Mouse (Mus musculus) cerebellum, postnatal 14 days (tissue): ENCODE results near the gene Cavin1.
A peak's percentile ranks its signal among the peaks of the same experiment; 100 is the strongest.

Experiments
- DNase-seq, 2 experiments: peaks; one replicate each; pipeline ENCODE4 v3.0.0; 2021; ENCODE audit warnings: mixed read lengths in 2 of 2

Gene Cavin1

DNA sequence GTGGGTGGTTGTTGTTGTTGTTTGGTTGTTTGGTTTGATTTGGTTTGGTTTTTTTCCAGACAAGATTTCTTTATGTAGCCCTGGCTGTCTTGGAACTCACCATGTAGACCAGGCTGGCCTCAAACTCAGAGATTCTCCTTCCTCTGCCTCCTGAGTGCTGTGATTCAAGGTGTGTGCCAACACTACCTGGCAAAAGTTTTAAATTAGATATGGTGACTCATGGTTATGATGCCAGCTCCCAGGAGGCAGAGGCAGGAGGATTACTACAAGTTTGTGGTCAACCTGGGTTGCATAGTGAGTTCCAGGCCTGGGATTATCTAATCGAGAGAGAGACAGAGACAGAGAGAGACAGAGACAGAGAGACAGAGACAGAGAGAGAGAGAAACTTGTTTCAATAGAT, 9.8 kb upstream of the Cavin1 start:
- no peak for DNase-seq

DNA sequence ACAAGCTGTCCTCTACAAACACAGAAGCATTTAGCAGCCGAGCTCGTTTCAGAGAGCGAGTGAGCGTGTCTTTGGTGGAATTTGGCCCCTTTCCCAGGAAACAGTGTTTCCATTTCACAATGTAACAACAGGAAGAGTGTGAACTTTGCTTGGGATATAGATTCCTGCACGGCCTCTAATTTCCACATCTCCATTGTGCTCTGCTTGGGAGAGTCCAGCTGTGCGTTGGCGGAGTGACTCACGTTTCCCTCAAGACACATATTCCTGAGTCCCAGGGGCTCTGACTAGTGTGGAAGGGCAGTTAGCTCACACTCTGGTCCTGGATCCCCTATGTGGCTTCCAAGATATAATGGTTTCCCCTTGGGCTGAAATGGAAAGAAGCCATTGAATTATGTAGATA, 9.2 kb upstream of the Cavin1 start:
- DNase-seq, result no peak

DNA sequence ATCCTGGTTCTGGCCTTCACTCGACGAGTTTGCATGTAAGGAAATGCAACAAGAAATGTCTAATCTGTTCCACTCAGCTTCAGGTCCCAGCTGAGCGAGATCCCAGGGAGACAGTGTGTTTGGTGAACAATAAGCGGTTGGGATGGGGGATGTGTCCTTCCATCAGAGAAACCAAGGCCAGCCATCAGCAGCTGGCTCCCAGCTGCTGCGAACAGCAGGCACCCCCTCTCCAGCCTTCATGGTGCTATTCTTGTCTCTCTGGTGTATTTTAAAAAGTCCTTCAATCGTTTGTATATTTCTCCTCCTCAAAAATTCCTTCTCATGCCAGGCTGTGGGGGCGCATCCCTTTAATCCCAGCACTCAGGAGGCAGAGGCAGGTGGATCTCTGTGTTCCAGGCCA, 4.6 kb upstream of the Cavin1 start:
- no peak for DNase-seq

DNA sequence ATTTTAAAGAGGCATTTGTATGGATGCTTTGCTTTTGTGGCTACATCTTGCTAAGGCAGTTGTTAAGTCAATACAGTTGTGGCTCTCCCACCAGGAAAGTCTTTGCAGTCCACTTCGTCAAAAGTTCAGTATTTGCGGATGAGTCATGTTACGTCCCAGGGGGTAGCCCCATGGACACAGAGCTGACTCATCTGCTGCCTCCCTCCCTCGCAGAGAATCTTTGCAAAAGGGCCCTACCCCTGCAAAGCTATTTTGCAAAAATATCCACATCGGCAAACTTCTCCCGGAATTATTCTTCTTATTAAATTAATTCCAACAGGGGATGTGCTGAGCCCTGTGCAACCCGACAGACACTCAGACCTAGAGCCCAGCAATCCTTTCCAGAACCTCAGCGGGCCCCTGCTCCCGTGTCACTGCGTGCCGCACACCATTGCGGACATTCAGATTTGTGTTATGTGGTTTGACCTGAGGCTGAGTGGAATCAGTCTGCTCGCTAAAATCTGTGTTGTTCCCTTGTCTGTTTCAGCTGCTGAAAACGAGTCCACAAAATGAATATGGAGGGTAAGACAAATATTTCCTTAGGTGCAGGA, 3.8 kb upstream of the Cavin1 start:
- DNase-seq, result no peak

DNA sequence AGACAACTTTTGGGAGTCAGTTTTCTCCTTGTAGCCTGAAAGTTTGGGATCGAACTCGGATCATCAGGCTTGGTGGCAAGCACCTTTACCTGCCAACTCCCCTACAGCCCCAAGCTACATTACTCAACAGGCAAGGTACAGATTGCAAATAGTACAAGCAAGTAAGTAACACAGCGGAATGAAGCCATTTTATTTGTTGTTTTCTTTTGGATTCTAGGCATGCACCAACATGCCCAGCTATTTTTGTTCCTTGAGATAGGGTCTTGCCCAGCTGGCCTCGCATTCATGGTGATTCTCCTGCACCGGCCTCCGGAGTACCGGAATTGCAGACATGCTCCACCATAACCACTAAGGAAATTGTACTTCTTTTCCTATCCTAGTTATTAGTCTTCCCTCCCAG, 2.6 kb upstream of the Cavin1 start:
- DNase-seq, result no peak

DNA sequence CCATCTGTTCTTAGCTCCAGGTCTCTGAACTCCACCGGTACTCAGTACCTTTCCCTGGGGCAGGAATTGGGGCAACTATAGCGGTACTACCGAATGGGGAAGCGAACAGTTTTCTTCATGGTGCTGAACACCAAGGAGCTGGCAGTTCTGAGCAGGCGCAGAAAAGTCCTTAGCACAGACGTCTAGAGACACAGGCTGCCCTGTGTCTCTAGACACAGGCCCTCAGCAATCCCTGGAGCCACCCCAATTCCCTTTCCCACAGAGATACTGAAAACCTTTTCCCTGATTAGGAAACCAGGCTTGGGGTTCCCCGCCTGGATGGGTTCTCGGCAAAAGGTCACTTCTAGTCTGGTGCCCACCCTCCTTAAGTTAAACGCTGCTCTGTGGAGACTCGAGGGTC, 768 bp upstream of the Cavin1 start:
- DNase-seq, result no peak

DNA sequence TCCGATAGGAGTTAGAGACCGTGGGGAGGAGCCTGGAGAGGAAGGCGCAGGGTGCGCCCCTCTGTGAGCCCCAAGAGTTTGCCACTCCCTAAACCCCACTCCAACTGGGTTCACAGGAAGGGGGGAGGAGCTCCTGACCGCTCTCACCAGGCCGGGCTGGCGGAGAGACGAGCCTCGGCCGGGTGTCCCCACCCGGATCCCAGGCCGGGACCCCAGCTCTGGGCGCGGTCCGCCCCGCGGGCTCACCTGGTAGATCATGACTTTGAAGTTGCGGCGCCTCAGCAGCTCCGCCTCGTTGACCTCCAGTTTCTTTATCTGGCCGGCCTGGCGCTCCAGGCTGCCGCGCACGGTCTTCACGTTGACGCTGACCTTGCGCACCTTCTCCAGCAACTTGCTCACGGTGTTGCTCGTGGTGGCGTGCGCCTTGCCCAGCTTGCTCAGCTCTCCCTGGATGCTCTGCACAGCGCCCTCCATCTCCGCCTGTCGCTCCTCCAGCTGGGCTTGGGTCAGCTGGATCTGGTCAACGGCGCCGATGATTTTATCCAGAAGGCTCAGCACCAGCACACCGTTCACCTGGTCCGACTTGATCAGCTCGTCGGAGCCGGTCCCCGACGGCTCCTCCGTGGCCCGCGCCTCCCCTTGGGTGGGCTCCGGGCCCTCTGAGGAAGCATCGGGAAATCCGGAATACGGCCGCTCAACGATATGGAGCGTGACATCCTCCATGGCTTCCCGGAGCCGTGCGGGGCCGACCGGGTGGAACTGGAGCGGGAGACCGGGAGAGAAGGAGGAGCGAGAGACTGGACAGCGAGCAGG, 737 bp downstream of the Cavin1 start:
- DNase-seq, result peak; percentile 21 to 27

DNA sequence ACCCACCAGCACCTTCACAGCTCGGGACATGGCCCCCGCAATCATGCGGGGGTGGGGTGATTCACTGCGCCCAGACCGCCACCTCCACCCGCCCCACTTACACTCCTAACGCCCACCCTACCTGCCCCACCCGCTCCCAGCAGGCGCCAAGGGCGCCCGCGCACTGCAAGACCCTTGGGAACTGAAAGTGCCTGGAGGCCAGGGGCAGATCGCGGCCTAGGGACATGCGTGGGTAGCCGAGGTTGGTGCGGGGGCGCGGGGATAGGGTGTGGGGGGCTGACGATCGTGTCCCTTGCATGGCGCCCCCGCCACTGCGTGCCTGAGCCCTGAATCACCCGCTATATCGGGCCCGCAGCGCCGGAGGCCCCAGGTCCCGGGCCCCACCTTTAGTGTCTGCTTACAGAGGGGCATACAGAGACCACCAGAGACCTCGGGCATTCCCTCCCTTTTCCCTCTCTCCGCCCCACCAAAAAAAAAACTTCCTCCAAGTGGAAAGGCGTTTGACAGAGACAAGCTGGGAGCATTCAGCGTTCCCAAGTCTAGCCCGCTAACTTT, 1.4 kb downstream of the Cavin1 start:
- DNase-seq, result no peak

DNA sequence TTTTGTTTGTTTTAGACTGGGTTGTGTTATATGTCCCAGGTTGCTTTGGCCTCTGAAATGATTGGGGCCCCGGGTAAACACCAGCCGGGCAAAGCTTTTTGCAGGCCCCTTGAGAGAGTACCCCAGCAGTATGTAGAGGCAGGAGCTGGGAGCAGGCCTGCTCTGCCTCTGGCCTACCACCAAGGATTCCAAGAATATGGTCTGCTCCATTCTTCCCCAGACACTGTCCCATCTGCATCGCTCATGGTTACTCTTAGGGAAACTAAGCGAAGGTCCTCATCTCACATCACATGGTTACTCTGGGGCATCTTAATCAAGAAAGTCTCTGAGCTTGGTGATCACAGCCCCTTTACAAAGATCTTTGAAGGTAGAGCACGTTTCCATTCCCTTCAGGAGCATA, 2.2 kb downstream of the Cavin1 start:
- no peak for DNase-seq

DNA sequence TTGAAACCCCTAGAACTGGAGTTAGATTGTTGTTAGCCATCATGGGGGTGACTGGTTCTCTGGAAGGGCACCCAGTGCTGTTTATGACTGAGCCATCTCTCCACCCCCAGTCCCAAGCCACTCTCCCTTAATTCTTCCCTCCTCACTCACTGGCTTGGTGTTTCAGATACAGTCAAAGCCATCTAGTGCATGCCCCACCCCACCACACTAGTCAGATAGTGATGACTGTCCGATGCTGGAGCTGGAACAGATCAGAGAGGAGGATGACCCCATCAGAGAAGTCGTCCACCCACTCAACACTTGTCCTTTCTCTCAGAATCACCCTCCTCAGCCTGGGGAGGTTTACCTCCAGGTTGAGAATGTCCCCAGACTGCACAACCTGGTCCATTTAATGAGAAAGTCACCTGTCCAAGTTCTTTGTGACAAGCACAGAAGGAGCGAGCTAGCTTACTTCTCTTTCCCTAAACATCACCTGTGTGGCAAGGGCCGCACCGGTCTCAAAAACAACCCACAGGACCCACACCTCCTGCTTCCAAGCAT, 2.7 kb downstream of the Cavin1 start:
- no peak for DNase-seq

DNA sequence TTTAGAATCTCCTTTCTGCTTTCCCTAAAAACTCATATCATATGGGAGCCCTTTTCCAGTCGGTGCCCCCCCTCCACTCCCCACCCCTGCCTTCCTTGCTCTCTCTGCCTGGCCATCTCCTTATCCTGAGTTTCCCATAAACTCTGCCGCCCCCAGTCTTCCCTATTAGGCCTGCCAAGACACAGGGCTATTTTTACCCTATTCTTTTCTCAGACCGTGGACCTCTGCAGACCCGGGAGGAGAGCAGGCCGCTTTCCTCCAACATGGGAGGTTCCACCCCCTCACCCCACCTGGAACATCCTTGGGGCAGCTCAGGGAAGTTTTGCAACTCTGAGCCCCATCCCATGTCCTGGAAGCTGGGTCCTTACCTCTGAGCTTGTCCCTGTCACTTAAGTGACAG, 3.3 kb downstream of the Cavin1 start:
- DNase-seq, result no peak

DNA sequence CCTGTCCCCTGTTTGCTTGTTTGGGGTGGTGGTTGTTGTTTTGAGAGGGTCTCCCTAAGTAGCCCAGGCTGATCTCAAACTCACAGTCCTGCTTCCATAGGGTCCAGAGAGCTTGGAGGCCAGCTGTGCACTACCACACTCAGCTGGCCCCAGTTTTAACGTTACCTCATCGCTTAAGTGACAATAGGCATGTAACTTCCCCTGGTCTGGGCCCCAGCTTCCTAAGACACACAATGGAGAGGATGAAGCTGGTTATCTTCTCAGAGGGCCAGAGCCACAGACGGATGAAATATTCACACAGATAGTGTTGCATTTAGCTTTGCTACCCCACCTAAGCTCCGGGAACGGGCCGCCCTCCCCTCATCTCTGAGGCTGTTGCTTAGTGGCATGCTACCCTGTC, 4.9 kb downstream of the Cavin1 start:
- DNase-seq, result no peak

DNA sequence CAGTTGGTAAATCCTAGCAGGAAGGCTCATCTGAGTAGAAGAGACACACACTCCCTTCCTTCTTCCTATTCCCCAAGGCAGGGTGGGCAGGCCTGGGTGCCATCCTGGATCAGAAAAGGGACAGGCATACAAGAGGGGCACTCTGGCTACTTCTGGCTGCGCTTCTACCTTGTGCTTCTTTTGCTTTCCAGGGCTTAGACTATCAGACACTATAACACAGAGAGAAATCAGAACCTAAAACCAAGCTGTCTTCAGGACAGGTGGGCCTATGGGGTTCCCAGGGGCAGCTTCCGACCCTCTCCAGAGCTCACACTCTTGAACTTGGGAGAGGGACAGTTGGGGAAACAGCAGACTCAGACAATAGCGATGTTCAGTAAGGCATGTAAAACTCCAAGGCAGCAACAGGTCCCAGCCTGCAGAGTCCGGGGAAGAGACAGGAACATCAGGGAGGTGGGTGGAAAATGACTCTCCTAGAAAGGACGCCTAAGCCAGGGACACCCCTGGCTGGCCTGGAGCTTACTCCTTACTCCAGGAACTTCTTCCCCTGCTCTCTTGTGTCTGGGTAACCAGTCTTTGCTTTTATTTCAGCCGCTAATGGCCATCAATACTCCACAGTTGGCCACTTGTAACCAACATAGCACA, 5.7 kb downstream of the Cavin1 start:
- no peak for DNase-seq

DNA sequence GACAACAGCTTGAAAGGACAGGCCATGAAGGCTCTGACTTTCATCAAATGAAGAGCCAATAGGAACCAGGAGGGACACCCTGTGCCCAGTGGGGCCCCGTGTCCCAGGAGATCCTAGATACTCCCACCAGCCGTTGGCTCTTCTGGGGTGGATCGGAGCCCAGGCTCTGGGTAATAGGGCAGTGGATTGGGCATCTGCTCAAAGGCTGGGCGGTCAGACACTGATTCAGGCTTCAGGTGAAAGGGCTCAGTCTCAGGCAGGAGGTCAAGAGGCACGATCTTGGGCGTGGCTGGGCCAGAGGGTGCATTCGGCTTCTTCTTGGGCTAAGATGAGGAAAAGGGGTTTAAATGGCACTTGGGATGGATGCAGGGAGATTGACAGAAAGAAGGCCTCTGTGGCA, 6.5 kb downstream of the Cavin1 start:
- no peak for DNase-seq

DNA sequence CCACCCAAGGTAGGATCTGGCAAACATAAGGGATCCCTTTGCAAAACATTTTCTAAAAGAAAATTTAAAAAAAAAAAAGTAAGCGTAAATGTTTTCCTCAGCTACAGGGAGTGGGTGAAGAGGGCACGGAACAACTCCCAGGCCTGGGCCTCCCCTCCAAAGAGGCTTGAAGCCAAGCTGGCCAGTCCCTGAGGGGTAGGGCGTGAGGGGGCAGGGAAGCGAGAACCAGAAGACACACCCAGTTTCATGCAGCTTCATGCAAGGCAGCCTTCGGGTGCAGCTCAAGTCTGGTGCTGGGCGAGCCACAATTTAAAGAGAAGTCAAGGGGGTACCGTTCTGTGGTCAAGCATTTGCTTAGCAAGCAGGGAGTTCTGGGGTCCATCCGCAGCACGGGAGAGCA, 7.0 kb downstream of the Cavin1 start:
- DNase-seq, result no peak

DNA sequence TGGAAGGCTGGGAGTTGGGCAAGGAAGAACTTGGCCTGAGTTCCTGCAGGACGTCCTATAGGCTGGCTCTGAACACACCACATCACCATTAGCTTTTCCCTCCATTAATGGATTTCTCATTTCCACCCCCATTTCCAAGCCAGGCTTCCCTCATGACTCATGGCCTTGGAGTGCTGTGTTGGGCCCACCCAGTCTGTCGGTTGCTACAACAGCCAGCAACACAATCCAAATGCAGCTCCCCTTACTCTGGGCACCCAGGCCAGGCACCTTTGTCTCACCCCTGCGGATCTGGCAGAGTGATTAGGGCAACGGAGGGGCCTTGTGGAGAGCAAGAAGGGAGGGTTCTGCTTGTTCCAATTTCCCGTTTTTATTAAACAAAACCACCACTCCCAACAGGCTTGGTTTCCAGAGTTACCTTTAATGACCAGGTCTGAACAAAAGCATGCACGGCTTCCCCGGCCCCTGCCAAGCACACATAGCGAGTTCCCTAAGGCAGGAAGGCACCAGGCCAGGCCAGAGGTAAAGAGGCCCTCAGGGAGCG, 8.2 kb downstream of the Cavin1 start:
- DNase-seq, result no peak

DNA sequence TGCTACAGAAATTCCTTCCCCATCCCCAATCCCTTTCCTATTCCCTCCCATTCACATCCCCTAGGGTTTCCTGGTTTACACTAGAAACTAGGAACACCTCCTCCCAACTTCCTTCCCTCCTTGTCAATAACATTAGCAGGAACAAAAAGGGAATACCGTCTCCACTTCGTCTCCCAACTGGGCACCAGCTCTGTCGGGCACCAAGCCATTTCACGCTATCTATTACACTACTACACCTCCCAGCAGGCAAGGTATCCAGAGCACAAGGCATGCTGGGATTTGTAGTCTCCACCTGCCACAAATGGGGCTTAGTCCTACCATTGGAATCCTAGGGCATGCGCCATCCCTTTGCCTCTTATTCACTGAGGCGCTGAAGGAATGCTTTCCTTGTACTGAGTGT, 10.1 kb downstream of the Cavin1 start:
- DNase-seq, result peak; percentile 74 to 81

DNA sequence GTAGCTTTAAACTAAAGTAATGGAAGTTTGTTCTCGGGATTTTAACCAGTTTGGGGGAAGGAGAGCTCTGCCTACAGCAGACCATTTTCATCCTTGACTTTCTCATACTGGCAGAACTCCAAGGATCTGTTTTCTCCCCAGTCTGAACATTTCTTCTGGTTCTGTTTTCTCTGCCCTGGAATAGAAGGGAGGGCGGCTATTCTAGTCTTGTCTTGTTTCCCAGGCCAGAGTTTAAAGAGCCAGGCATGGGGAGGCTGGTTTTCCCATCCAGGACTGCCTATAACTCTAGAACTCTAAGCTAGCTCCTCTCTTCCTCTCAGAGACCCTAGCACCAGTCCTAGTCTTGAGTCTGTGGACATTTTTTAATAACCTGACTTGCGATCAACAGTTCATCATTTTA, 10.9 kb downstream of the Cavin1 start:
- DNase-seq, result no peak

DNA sequence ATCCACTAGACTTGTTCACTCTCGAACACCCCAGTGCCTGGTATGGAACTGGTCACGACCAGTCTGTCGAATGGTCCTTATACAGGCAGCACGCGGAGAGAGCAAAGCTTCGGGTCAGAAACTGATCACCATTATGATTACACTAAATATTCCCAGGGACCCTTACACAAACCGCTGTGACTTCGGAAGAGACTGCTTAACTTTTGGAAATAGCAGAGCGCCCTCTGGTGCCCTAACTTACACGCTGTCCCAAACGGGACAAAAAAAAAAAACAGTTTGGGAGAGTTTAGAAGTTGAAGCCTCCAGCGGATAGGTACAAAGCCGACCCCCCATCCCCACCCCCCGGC, 11.2 kb downstream of the Cavin1 start:
- DNase-seq, result peak; percentile 75 to 79

DNA sequence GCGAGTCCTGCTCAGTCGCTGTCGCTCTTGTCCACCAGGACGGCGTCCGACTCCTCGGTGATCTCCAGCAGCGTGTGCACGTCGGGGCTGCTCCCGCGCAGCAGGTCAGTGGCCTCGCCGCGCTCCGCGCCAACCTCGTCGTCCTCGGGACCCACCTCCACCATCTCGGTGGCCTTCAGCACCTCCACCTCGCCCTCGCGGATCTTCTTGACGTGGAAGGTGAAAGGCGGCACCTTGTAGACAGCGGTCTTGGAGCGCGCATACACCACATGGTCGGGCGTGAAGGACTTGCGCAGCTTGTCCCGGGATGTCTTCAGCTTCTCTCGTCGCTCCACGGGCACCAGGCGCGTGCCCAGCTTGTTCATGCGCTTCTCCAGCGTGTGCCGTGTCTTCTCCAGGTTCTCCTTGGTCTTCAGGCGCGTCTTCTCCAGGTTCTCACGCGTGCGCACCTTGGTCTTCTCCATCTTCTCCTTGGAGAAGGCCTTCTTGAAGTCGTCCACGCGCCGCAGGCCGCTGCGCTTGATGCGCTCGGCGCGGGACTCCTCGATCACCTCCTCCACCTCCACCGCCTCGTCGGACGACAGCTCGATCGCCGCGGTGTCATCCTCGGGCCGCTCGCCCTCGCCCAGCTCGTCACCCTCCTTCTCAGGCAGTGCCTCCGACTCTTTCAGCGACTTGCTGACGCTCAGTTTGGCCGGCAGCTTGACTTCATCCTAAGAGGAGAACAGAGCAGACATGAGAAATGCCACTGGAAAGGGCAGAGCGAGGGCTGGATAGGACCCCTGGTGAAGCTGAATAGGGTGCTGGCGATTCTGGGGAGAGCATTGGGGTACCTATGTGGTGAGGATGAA, 11.8 kb downstream of the Cavin1 start:
- DNase-seq, result peak in 1 of 2 experiments; percentile 21

DNA sequence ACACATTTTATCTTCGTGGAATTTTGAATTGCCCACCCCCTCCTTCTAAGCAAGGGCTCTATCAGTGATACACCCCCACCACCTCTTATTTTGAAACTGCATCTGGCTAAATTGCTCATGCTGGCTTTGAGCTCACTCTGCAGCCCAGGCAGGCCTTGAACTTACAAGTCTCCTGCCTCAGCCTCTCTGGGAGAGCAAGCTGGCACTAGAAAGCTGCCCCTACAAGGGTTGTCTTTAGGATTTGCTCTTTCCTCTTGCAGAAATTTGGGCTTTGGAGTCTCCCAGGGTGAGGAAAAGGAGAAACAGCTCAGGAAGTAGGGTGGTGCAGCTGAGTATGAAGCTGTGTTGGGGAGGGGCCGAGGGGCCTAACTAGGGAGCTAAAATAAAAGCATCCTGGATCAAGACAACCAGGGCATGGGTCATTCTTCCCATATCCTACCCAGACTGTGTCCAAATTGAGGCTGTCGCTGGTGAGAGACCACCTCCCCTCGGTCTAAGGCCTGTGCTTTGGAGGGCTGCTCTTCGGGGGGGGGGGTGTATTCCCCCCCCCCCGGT, 12.7 kb downstream of the Cavin1 start:
- DNase-seq, result no peak

DNA sequence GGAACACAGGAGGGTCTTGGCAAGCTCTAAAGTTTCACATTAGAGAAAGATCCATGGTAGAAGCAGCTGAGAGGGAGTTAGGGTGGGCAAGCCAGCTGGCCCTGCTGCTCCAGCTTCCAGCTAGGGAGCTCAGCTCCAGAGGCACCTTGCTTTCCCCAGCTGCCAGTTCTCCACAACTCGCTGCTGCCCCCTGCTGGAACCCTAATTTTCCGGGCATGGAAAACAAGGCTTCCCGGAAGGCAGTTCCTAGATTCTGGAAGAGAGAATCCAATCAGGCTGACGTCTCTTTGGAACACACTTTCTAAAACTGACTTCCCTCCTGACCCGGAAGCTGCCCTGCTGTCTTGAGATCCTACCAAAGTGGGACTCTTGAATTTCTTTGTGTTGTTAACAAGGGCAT, 13.4 kb downstream of the Cavin1 start:
- peak; percentile 96 to 99 for DNase-seq
